Mouse (Mus musculus) C2C12 (cell line): ENCODE results near the gene Zscan21. TPM values are rescaled to one million over a fixed set of nuclear protein-coding genes. Genes with fewer than 3 reads are reported as not detected.
A peak's percentile ranks its signal among the peaks of the same experiment; 100 is the strongest.

Experiments used
- H3K27me3 ChIP-seq: one replicate; pipeline ENCODE4 v1.6.1; 2011; ENCODE audit not compliant: control insufficient read depth, insufficient read depth, insufficient read length
- H3K36me3 ChIP-seq: one replicate; pipeline ENCODE4 v1.6.1; 2011; ENCODE audit not compliant: control insufficient read depth, insufficient read depth
- H3K4me3 ChIP-seq: one replicate; pipeline ENCODE4 v1.5.1; 2011; ENCODE audit warnings: mild to moderate bottlenecking, control low read depth; ENCODE audit not compliant: poor library complexity, insufficient read depth, severe bottlenecking
- H3K79me2 ChIP-seq: one replicate; pipeline ENCODE4 v1.6.1; 2011; ENCODE audit not compliant: control insufficient read depth, insufficient read depth
- H3K79me3 ChIP-seq: one replicate; pipeline ENCODE4 v1.6.1; 2011; ENCODE audit warnings: low read depth, control low read depth
- H3ac ChIP-seq: one replicate; pipeline ENCODE3; 2011; ENCODE audit warnings: low read depth; ENCODE audit not compliant: control insufficient read depth, insufficient read length
- CEBPB ChIP-seq: IDR thresholded peaks from one replicate; pipeline ENCODE4 v1.6.1; 2011; ENCODE audit warnings: low read depth, mild to moderate bottlenecking, control low read depth, moderate library complexity
- CTCF ChIP-seq: IDR thresholded peaks from one replicate; pipeline ENCODE4 v1.5.1; 2011; ENCODE audit not compliant: control insufficient read depth, insufficient read depth, insufficient read length
- FOSL1 ChIP-seq: IDR thresholded peaks from one replicate; pipeline ENCODE4 v1.8.0; 2011; ENCODE audit warnings: mild to moderate bottlenecking, low read length; ENCODE audit not compliant: poor library complexity, insufficient read depth, severe bottlenecking
- MAX ChIP-seq: IDR thresholded peaks from one replicate; pipeline ENCODE4 v1.6.1; 2011; ENCODE audit warnings: mild to moderate bottlenecking, control low read depth
- MYOD1 ChIP-seq: IDR thresholded peaks from one replicate; pipeline ENCODE4 v1.6.1; 2011; ENCODE audit warnings: low read depth; ENCODE audit not compliant: control insufficient read depth, insufficient read length
- MYOG ChIP-seq: IDR thresholded peaks from one replicate; pipeline ENCODE4 v1.6.1; 2011; ENCODE audit not compliant: control insufficient read depth, insufficient read length; ENCODE audit errors: extremely low read depth
- USF1 ChIP-seq: IDR thresholded peaks from one replicate; pipeline ENCODE4 v1.6.1; 2011; ENCODE audit warnings: low read depth, mild to moderate bottlenecking, control low read depth, moderate library complexity
- microRNA-seq: library from miRNA; unstranded; fragments of <30 nt; microRNA quantifications from one replicate; pipeline ENCODE4, GENCODE M21; 2019; ENCODE audit warnings: borderline microRNAs expressed
- polyA plus RNA-seq: library from polyadenylated mRNA; unstranded; fragments of >200 nt; fragmentation: generic; extraction: Trizol; gene quantifications from one replicate; pipeline ENCODE4 v1.2.1, GENCODE M21; 2012; ENCODE audit warnings: missing spikeins

The Zscan21 gene
- polyA plus RNA-seq, 1 experiment = 8.5 TPM

GRCm38 (mm10) chr5:138170936-138171561 lies 54.3 kb downstream of the Zscan21 start:
- TF ChIP-seq MAX = peak; percentile 98
- TF ChIP-seq FOSL1 = no peak
- Histone ChIP-seq H3ac (peak overlapping the region; percentile 79), H3K27me3 (no peaks in the 10 kb centered on the region), H3K79me3 (peaks cover 25% of the 10 kb centered on the region), H3K4me3 (peak overlapping the region; percentile 83), H3K36me3 (peaks cover 58% of the 10 kb centered on the region), H3K79me2 (peaks cover 62% of the 10 kb centered on the region)

- Histone ChIP-seq H3ac (peak within 1 kb of the TSS; percentile 79), H3K27me3 (no peaks in the 10 kb centered on the region), H3K36me3 (peaks cover 57% of the 10 kb centered on the region), H3K79me3 (peaks cover 25% of the 10 kb centered on the region), H3K79me2 (peaks cover 60% of the 10 kb centered on the region), H3K4me3 (peak within 1 kb of the TSS; percentile 83)
- TF ChIP-seq MAX (no peak), USF1 (peak; percentile 91)
These were observed 55.2 kb downstream of the Zscan21 start, which contains the start of the genes Ap4m1 and Mcm7 for GRCm38 (mm10) chr5:138171695-138172491. Ap4m1 (plus strand) TSS chr5:138172002. Mcm7 (minus strand) TSS chr5:138172422.

- peaks cover 57% of the 10 kb centered on the region for H3K36me3 ChIP-seq
- H3ac ChIP-seq = no peak overlapping the region
- no peaks in the 10 kb centered on the region for H3K27me3 ChIP-seq
- peaks cover 25% of the 10 kb centered on the region for H3K79me3 ChIP-seq
- no peak for TF ChIP-seq MYOG
- TF ChIP-seq MAX = no peak
- no peak for TF ChIP-seq CTCF
- TF ChIP-seq MYOD1 = no peak
- no peak for TF ChIP-seq CEBPB
- TF ChIP-seq USF1 = no peak
- TF ChIP-seq FOSL1 = no peak
- H3K79me2 ChIP-seq = peaks cover 47% of the 10 kb centered on the region
- no peak overlapping the region for H3K4me3 ChIP-seq
These were observed 56.5 kb downstream of the Zscan21 start for GRCm38 (mm10) chr5:138173217-138173616.

Small RNA genes within 50 kb of the gene (microRNA-seq; reads per million reads assigned to microRNA genes)
- gene Mir106b = 4,895 reads per million, percentile 93 among the genes with 10 or more reads in this experiment
- gene Mir25 = 560 reads per million, percentile 84 among the genes with 10 or more reads in this experiment
- gene Mir93 = 6,017 reads per million, percentile 94 among the genes with 10 or more reads in this experiment

Other genes starting within 250 kb of the Zscan21 start
- not detected for gene Pilrb2, start 245.1 kb upstream of the Zscan21 start, polyA plus RNA-seq
- gene Cyp3a13, start 195.3 kb upstream of the Zscan21 start, polyA plus RNA-seq = not detected
- gene Gjc3, start 153.8 kb upstream of the Zscan21 start, polyA plus RNA-seq = not detected
- gene Azgp1, start 135.4 kb upstream of the Zscan21 start, polyA plus RNA-seq = not detected
- not detected for gene Smok3a, start 95.6 kb upstream of the Zscan21 start, polyA plus RNA-seq
- not detected for gene Smok3b, start 95.5 kb upstream of the Zscan21 start, polyA plus RNA-seq
- not detected for gene Smok3c, start 63.7 kb upstream of the Zscan21 start, polyA plus RNA-seq
- gene Zkscan1, start 31.8 kb upstream of the Zscan21 start, polyA plus RNA-seq = 3.7 TPM
- 1.9 TPM for gene Zfp113, start 38.8 kb downstream of the Zscan21 start, polyA plus RNA-seq
- 182 TPM for gene Cops6, start 44.2 kb downstream of the Zscan21 start, polyA plus RNA-seq
- 11.2 TPM for gene Ap4m1, start 55.1 kb downstream of the Zscan21 start, polyA plus RNA-seq
- 208 TPM for gene Mcm7, start 55.5 kb downstream of the Zscan21 start, polyA plus RNA-seq
- 58.1 TPM for gene Taf6, start 70.5 kb downstream of the Zscan21 start, polyA plus RNA-seq
- 23.0 TPM for gene Cnpy4, start 70.6 kb downstream of the Zscan21 start, polyA plus RNA-seq
- gene Mblac1, start 77.4 kb downstream of the Zscan21 start, polyA plus RNA-seq = 2.5 TPM
- not detected for gene Nxpe5, start 109.0 kb downstream of the Zscan21 start, polyA plus RNA-seq
- gene Lamtor4, start 138.6 kb downstream of the Zscan21 start, polyA plus RNA-seq = 72.8 TPM
- 6.8 TPM for gene BC037034, start 147.1 kb downstream of the Zscan21 start, polyA plus RNA-seq
- gene Gal3st4, start 155.9 kb downstream of the Zscan21 start, polyA plus RNA-seq = 0.08 TPM
- gene Gm43720, start 163.1 kb downstream of the Zscan21 start, polyA plus RNA-seq = not detected
- gene Gpc2, start 163.1 kb downstream of the Zscan21 start, polyA plus RNA-seq = 0.60 TPM
- gene Stag3, start 163.3 kb downstream of the Zscan21 start, polyA plus RNA-seq = 0.05 TPM
- gene Pvrig, start 225.1 kb downstream of the Zscan21 start, polyA plus RNA-seq = 0.19 TPM